Mouse (Mus musculus) thymus, postnatal 25 days (tissue): Measurements from ENCODE around the gene Cd81.

Source experiments
- DNase-seq: peaks from one replicate; pipeline ENCODE4 v3.0.0; 2022

The Cd81 gene

GRCm38 (mm10) chr7:143052626-143053007, at the start of gene Cd81:
Gene Cd81, plus strand, starts transcription at chr7:143052739.
- DNase-seq = peak; percentile 96

DNA sequence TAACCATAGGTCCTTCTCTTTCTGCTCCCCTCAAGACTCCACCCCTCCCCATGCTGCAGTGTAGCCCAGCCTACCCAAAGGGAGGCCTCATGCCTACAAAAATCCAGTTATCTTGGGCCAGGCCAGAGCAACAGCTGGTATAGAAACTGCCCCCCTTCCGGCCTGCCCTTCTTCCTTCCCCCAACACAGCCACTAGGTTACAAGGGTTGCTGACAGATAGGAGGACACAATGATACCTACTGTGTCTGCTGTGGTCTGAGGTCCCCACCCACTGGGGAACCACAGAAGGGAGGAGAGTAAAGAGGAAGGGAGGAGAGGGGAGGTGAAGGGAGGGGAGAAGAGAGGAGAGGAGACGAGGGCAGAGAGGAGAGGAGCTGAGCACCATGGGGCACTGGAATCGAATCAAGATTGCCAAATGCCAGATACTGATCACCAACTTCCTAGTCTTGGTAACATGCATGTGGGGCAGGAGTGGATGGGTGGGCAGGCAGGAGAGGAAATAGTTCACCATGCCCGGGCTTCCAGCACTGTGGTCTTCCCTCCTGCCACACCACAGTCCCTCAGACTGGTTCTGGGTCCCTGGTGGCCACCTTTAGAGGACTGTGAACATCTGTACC, 47.7 kb upstream of the Cd81 start, which contains the start of gene Tspan32:
Gene Tspan32 (plus strand): TSS at position 320 of the 617 bp plus-strand sequence.
- DNase-seq = peak; percentile 74

DNA sequence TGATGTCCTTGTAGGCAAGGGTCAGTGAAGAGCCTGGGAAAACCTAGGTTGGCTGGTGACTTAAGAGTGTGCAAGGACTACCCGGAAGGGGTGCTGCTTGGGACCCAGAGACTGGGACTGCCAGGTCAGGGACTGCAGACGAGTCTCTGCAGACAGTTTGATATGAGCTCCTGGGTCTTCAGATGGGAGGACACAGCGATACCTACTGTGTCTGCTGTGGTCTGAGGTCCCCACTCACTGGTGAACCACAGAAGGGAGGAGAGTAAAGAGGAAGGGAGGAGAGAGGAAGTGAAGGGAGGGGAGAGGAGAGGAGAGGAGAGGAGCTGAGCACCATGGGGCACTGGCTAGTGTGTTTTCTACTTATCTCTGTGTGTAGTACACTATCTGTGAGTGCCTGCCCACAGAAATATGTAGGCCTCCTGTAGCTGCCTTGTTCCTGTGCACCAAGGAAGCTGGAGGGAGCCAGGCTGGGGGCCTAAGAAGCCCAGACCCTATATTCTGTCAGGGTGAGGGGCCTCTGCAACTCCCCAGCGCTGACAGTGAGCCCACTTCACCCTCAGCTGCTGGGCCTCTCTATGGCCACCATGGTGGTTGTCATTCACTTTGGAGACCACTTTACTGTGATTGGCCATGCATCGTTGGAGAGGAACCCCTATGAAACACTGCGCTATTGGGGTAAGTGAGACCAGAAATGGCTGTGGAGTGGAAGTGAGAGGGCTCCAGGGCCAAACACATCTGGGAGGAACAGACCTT, 47.0 kb upstream of the Cd81 start:
- peak; percentile 68 for DNase-seq

DNA sequence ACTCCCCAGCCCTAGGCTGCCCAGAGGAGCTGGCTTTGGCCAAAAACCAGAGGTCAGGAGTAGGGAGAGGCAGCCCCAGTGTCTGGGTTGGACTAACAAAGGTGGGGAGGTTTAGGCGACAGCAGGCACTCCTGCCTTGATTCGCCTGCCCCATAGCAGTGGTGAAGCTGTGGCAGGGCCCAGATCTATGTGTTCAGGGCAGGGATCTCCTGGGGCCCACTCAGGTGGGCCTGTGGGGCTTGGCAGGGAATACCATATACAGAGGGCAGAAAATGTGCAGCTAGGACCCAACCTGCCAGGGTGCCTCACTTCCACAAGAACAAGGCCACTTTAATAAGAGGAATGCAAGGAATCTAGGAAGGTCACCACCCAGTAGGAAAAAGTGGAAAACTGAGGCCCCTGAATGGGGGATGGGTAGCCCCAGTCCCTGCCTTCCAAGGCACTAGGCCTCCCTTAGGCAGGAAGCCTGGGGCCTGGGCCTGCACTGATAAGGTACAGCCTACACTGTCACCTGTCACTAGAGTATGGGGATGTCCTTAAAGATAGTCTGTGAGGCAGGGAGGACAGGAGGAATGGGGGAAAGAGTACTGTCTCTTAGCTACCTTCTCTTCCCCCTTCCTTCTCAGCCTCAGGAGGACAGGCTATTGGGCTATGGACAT, 46.3 kb upstream of the Cd81 start:
- DNase-seq = peak; percentile 42

DNA sequence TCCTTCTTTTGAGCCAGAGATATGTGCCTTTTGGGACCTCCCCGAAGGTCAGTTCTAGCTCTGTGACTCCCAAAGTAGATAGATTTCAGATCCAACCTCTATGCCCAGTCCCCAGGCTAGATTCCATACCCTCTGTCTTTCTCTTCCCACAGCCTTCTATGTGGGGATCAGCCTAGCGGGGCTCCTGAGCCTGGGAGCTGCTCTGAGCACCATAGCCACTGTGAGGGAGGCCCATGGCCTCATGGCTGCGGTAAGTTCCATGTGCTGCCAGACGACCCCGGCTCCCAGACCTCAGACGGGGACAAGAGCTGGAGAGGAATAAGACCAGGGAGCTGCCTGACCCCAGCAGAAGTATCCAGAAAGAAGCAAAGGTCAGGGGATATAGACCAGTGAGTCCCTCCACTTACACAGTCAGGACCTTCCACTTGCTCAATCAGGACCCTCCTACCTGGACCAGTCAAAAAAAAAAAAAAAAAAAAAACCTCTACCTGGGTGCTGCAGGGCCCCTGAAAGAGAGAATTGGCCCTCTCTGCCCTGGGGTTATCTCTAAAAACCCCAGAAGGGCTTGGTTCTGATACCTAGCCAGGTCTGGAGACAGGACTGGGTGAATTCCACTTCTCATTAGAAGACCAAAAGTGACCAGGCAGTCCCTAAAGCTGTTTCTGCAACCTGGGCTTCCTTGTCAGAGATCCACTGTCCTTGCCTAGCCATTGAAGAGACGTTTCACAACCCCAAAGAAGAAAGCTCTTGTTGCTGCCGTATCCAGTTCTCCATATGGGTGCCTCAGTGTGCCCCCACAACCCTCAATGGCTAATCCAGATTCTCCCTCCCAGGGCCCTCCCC, 45.6 kb upstream of the Cd81 start:
- no peak for DNase-seq

DNA sequence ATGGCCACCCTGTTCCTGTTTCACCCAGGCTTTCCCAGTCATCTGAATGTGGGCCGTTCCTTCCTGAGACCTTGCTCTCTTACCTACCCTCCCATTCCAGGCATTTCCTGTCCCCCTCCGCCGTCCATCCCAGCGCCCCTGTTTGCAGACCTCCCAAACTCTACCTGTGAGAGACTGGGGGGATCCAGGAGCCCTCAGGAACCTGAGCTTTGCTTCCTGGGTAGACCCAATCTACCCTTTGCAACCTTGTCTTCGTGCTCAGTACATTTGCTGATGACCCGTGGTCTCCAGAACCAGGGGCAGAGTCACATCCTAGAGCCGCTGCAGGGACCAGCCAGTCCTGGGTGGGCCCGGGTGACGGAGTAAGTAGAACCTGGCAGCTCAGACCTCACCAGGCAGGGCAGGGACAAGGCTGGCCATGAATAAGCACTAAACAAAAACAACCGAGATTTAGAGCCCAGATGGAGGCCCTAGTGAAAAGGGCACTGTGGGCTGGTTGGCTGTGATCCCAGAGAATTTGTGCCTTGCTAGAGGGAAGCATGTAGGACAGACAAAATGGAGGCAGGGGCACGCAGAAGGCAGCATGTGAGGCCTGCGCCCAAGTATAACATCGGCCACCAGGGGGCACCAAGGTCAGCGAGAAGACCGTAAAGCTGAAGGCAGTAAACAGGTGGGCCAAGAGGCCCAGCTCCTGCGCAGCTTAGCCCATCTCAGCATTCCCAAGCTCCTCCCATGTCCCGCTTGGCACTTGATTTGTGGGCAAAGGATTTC, 44.8 kb upstream of the Cd81 start:
- DNase-seq = peak; percentile 96

GRCm38 (mm10) chr7:143008370-143008926, 44.1 kb upstream of the Cd81 start:
- peak; percentile 79 for DNase-seq

DNA sequence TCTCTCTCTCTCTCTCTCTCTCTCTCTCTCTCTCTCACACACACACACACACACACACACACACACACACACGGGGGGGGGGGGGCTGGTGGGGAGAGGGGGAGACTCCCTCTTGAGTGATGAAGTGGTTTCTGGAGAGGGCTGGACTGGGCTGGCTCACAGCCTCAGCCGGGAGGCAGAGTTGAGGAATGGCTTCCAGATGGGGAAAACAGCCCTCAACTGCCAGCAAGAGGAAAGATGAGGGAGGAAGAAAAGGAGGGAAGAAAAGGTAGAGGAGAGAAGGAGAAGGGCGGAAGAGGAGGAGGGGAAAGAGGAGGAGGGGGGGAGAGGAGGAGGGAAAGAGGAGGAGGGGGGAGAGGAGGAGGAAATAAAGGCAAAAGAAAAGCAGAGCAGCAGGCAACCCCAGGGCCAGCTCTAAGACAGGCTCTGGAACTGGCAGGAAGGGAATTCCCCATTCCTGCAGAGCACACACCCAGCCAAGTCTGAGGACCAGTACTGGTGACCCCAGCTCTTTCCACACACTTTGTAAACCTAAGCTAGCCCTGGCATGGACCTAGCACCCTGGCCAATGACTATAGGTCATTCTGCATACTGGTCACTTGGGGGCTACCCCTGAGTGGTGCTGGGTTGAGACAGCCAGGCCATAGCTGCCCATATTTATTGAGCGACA, 43.4 kb upstream of the Cd81 start:
- DNase-seq = peak; percentile 36

DNA sequence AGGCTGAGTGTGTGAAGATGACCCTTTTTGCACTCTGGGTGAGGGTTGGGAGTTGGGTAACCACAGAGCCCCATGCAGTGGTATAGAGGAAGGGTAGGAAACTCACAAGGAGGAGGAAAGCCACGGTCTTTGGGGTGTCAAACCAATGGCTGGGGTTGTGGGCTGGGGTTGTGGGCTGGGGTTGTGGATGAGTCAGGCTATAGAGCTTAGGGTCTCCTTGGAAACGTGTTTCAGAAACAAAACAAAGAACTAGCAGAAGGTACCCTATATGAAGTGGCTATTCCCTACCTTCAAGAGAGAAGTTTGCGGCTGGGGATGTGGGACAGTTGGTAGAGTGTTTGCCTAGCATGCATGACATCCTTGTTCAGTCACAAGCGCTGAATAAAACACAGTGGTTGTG, 42.5 kb upstream of the Cd81 start:
- DNase-seq = peak; percentile 22

DNA sequence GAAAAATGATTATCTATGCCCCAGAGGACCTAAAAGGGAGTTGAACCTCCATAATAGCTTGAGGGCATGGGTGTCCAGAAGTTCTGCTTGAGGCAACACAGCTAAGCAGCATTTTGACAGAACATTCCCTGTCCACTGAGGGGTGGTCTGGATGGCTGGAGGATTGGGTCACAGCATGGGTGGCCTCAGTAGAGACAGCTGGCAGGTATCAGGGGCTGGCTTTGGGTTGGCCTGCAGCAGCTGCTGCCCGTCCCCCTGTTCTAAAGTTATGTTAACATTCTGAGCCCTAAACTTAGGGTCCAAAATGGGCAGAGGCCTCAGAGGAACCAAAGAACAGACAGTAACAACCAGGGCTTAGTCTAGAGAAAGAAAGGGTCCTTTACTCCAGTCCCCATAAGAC, 41.3 kb upstream of the Cd81 start:
- no peak for DNase-seq

GRCm38 (mm10) chr7:143012230-143012875, 40.2 kb upstream of the Cd81 start:
- DNase-seq = no peak

DNA sequence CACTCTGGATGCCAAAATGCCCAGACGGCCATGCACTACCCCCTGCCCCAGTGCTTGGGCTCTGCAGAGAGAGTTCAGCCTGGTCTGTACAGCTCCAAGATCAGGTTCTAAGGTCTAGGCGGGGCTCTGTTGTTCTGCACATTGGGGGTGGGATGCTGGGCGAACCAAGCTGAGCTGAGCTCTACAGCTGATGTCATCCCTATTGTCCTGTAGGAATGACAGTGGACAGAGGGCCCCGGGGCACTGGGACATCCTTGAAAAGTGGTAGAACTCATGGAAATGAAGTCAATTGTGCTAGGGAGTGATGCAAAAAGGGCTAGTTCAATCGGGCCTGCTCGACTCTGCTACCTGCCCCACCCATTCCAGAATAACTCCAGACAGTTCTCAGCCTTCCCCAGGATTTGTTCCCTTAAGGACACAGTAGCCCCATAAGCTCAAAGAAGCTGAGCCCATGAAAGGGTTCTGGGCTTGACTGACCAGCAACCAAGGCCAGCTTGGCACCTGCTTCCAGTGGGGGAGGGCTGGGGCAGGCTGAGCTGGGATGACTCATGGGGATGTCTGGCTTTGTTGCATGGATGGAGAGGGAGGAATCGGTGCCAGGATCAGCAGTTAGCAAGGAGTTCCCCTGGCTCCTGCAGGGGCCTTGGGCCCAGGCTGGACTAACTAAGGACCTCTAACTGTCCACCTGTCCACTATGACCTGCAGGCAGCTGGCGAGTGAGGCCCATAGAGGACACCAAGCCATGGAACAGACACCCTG, 38.9 kb upstream of the Cd81 start:
- no peak for DNase-seq

DNA sequence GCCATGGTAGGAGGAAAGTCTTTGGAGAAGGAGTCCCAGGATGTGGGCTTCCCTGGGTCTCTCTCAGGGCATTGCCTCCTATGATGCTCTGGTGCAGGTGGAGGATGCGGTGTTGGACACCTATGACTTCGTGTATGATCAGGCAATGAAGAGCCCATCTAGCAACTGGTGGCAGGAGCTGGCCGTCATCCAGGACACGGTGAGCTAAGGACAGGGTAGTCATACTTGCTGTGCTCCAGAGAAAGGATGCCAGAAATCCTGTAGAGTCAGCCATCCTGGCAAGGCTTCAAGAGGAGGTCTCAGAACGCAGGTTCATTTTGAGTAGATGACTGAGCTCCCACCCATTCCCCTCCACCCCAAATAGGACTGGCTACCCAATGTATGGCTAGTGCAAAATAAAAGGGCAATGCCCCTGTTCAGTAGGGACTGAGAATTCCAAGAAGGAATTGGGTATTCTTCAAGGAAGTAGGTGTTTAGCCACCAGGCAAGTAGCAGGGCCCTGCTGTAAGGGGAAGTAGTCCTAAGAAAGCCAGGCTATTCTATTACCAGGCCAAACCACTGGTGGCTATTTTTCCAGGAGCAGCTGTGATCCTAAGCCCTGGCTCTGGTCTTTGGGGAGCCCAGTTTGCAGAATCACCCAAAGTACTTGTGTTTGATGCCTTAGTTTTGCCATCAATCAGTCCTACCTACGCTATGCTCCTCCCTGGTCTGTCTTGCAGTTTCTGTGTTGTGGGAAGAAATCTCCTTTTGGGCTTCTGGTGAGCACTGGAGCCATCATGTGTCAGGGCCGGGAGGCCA, 37.5 kb upstream of the Cd81 start:
- DNase-seq = no peak

DNA sequence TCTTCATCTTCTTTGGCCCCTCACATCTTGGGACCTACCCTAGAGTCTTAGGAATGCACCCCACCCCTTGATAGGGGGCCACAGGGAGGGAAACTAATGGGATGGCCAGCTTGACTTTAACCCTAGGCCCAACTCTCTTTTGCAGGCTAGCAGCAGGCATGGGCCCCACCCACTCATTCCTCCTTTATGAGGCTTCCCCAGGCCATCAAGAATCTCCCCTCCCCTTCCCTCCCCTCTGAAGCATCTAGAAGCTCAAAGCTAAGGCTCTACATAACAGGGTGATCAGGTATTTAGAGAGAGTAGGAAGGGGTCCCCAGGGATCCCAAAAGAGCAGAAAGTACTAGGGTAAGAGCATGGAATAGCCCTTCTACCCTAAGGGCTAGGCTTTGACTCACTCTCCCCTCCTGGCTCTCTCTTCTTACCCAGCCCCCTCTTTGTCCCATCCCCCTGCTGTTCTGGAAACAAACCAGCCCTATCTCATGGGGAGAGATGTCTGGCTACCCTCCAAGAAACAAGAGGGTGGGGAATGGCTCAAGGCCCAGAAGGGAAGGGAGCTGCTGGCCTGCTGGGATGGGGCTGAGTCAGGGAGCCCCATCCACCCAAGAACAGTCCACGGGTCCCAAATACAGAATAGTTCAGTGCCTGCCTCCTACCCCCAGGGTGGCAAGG, 36.6 kb upstream of the Cd81 start:
- no peak for DNase-seq

- DNase-seq = no peak
Measured at GRCm38 (mm10) chr7:143016424-143017142, 36.0 kb upstream of the Cd81 start.

- DNase-seq = no peak
Measured at GRCm38 (mm10) chr7:143017181-143017580, 35.4 kb upstream of the Cd81 start.

GRCm38 (mm10) chr7:143020040-143020439, 32.5 kb upstream of the Cd81 start:
- DNase-seq = no peak

DNA sequence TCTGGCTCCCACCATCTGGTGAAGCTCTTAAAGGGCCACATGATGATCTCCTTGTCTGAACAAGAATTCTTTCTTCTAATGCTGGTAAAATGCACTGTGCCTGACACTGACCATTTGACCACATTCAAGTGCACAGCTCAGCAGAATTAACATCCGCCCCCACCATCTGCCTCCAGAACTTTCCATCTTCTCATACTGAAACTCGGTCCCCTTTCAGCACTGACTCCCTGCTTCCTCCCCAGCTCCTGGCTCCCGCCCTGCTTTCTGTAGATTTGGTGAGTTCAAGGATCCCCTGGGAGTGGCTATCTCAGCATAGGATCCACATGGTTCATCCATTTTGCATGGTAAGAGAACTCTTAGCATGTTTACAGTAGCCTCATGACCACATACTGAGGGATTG, 31.8 kb upstream of the Cd81 start:
- no peak for DNase-seq
